Mouse (Mus musculus): ENCODE data around the gene Asic4. TPM values are rescaled to one million over a fixed set of nuclear protein-coding genes. Genes with fewer than 3 reads are reported as not detected.

The Asic4 gene
- polyA plus RNA-seq, 1 experiment: not detected

DNA sequence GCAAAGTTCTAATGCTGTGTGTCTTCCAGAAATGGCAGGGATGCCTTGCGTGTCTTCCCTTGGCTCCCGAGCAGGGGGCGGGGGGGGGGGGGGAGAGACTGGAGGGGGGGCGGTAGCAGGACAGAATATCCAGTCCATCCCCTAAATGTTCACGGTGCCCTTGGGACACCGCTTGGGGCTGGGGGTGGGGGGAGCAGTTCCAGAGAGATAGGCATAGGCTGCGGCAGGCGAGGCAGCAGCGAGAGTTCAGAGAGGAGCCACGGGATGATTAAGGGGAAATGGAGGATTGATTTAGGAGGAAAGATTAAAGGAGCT lies 7.4 kb downstream of the Asic4 start:
- Histone ChIP-seq H3K4me1 (ENCODE audit: control insufficient read depth) (peaks cover 40% of the 10 kb centered on the region), H3K36me3 (ENCODE audit: control insufficient read depth) (no peaks in the 10 kb centered on the region; the same call in 1 of the 2 replicates), H3K4me3 (replicated peaks) (no peak overlapping the region), H3K9me3 (ENCODE audit: control insufficient read depth, low read length) (peaks cover 3% of the 10 kb centered on the region; the same call in 1 of the 2 replicates), H3K27me3 (ENCODE audit: control insufficient read depth) (peaks cover 88% of the 10 kb centered on the region)
- TF ChIP-seq TAL1 (IDR thresholded peaks at IDR 0.05; ENCODE audit: low read length): no peak
- TF ChIP-seq GATA1 (IDR thresholded peaks at IDR 0.05; ENCODE audit: low read length): no peak

DNA sequence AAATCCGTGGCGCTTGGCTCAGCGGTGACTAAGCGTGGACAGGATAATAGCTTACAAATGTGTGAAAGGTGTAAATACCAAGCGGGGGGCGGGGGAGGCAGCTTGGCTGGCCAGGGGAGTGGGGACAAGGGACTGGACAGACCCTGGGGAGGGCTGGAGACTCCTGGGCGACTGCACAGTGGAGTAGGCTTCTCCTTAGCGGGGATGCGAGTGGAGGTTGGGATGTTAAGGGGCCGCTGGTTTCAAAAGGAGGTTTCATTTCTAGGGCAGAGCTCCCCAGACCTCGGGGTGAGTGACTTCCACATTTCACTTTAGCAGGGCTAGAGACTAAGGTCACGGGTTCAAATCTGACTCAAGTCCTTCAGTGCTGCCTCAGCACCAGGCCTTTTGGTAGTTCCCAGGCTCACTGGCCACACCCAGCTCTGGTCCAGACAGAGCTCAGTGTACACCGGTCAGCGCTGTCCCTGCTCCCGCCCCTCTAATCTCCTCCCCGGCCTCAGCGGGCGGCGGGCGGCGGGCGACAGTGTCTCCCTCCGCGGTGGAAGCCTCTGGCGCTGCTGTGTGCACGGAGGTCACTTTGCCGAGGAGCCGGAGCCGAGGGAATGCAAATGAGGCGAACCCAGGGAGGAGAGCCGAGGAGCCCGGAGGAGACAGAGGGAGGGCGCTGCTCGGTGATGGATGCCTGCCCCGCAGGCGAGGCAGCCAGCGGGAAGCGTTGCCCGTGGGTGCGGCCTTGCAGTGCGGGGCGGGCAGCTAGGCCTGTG lies 8.0 kb downstream of the Asic4 start:
- Histone ChIP-seq H3K4me1 (ENCODE audit: control insufficient read depth) (peaks cover 46% of the 10 kb centered on the region), H3K36me3 (ENCODE audit: control insufficient read depth) (no peaks in the 10 kb centered on the region; the same call in 1 of the 2 replicates), H3K27me3 (ENCODE audit: control insufficient read depth) (peaks cover 83% of the 10 kb centered on the region), H3K9me3 (ENCODE audit: control insufficient read depth, low read length) (peaks cover 3% of the 10 kb centered on the region; the same call in 1 of the 2 replicates), H3K4me3 (replicated peaks) (peak overlapping the region; percentile 23)
- TF ChIP-seq TAL1 (IDR thresholded peaks at IDR 0.05; ENCODE audit: low read length) (no peak), GATA1 (IDR thresholded peaks at IDR 0.05; ENCODE audit: low read length) (no peak)

DNA sequence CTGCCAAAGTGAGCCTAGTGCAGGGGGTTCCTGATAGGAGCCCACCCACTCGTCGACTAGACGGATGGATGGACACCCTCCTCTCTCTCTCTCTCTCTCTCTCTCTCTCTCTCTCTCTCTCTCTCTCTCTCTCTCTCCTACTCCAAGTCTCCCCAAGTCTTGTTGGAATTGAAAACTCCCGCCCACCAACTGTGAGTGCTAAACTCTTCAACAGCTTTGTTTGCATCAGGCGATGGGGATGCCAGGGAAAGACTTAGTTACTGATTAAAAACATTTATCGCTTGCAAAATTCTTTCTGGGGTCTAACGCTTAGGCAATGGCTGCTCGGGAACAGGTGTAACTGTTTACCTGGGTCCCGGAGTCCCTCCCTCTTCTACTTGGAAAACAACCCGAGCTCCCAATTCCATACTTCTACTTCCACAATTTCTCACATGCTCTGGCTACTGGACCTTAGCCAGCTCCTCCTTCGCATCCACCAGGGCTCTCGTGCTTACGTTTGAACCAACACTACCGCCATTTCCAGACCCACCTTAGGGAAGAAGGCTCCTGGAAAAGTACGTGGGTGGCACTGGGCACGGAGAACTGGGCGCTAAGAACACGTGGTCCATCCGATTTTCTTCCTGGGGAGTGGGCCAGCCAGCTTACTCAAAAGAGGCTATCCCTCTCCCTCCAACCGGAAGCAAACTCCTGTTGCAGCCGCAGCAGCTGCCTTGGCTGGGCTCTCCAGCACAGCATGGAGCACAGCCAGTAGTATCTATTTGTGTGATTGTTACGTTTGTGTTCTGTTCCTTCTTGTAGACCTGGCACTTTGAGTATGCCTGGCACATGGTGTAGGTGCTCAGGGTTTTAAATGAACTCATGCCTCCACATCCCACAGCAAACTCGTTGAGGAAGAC lies 8.8 kb downstream of the Asic4 start:
- Histone ChIP-seq H3K9me3 (ENCODE audit: control insufficient read depth, low read length) (peaks cover 3% of the 10 kb centered on the region; the same call in 1 of the 2 replicates), H3K36me3 (ENCODE audit: control insufficient read depth) (no peaks in the 10 kb centered on the region; the same call in 1 of the 2 replicates), H3K27me3 (ENCODE audit: control insufficient read depth) (peaks cover 74% of the 10 kb centered on the region), H3K4me3 (replicated peaks) (peak overlapping the region; percentile 23), H3K4me1 (ENCODE audit: control insufficient read depth) (peaks cover 54% of the 10 kb centered on the region)
- TF ChIP-seq GATA1 (IDR thresholded peaks at IDR 0.05; ENCODE audit: low read length) (no peak), TAL1 (IDR thresholded peaks at IDR 0.05; ENCODE audit: low read length) (no peak)

DNA sequence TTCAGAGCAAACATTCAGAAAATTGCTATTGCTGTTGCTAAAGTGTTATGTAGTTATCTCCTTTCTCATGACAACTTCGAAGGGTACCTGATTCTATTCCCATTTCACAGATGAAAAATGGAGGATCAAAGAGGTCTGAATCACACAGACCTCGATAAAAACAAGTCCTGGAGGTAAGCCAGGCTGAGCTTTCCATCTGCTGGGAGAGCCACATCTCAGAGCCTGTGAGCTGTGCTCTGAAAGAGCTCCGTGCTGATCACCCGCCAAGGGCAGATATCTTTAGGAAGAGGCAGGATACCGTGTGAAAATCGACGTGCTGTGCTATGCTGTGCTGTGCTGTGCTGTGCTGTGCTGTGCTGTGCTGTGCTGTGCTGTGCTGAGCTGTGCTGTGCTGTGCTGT lies 10.1 kb downstream of the Asic4 start:
- peaks cover 67% of the 10 kb centered on the region for H3K4me1 ChIP-seq (ENCODE audit: control insufficient read depth)
- no peak overlapping the region for H3K4me3 ChIP-seq (replicated peaks)
- peaks cover 65% of the 10 kb centered on the region for H3K27me3 ChIP-seq (ENCODE audit: control insufficient read depth)

DNA sequence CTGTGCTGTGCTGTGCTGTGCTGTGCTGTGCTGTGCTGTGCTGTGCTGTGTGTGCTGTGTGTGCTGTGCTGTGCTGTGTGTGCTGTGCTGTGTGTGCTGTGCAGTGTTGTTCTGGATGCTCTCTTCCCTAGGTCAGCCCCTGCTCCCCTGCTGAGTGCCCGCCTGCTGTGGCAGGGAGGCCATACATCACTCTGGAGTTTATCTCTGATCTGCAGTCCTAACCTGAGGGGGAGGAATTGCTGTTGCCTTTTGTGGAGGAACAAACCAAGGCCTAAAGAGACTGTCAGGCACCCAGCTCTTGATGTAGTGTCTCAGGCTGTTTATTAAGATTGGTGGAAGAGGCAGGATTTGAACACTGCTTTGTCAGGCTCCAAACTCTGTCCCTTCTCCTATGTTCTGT lies 12.4 kb downstream of the Asic4 start:
- H3K27me3 ChIP-seq (ENCODE audit: control insufficient read depth): peaks cover 56% of the 10 kb centered on the region
- peaks cover 3% of the 10 kb centered on the region; the same call in 1 of the 2 replicates for H3K9me3 ChIP-seq (ENCODE audit: control insufficient read depth, low read length)
- TF ChIP-seq TAL1 (IDR thresholded peaks at IDR 0.05; ENCODE audit: low read length) (no peak), GATA1 (IDR thresholded peaks at IDR 0.05; ENCODE audit: low read length) (no peak)
- no peak overlapping the region for H3K4me3 ChIP-seq (replicated peaks)
- no peaks in the 10 kb centered on the region; the same call in 1 of the 2 replicates for H3K36me3 ChIP-seq (ENCODE audit: control insufficient read depth)
- peaks cover 64% of the 10 kb centered on the region for H3K4me1 ChIP-seq (ENCODE audit: control insufficient read depth)

More for the DNA sequence above, 10.1 kb downstream of the Asic4 start:
- TF ChIP-seq TAL1 (IDR thresholded peaks at IDR 0.05; ENCODE audit: low read length): no peak
- TF ChIP-seq GATA1 (IDR thresholded peaks at IDR 0.05; ENCODE audit: low read length): no peak
- peaks cover 3% of the 10 kb centered on the region; the same call in 1 of the 2 replicates for H3K9me3 ChIP-seq (ENCODE audit: control insufficient read depth, low read length)
- no peaks in the 10 kb centered on the region; the same call in 1 of the 2 replicates for H3K36me3 ChIP-seq (ENCODE audit: control insufficient read depth)

DNA sequence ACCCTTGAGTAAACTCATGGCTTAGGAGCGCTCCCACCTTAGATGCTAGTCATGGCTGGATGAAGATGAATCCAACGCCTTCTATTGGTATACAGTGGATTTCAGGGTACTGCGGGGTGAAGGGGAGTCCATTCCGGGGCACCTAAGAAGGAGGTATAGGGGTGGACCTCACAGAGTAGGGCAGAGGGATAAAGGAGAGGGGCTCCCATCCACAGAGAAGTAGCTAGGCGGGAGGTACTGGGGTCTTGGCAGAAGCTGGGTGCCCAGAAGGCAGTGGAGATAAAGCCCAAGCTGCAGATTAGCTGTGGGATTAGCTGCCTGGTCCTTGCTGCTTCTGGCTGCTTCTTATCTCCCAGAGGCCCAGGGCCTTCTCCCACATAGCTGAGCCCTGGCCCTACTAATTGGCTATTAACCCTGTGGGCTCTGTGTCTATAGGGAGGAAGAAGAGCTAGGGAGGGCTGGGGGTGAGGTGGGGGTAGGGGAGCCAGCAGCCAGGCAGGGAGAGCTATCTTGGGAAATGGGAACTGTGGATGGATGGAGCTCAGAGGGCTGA lies 13.5 kb downstream of the Asic4 start:
- Histone ChIP-seq H3K4me1 (ENCODE audit: control insufficient read depth) (peaks cover 53% of the 10 kb centered on the region), H3K36me3 (ENCODE audit: control insufficient read depth) (no peaks in the 10 kb centered on the region; the same call in 1 of the 2 replicates), H3K4me3 (replicated peaks) (peak overlapping the region; percentile 8), H3K27me3 (ENCODE audit: control insufficient read depth) (peaks cover 50% of the 10 kb centered on the region), H3K9me3 (ENCODE audit: control insufficient read depth, low read length) (peaks cover 3% of the 10 kb centered on the region; the same call in 1 of the 2 replicates)
- TF ChIP-seq TAL1 (IDR thresholded peaks at IDR 0.05; ENCODE audit: low read length): peak; percentile 24; the same call in 1 of the 3 replicates
- TF ChIP-seq GATA1 (IDR thresholded peaks at IDR 0.05; ENCODE audit: low read length): peak; percentile 69

DNA sequence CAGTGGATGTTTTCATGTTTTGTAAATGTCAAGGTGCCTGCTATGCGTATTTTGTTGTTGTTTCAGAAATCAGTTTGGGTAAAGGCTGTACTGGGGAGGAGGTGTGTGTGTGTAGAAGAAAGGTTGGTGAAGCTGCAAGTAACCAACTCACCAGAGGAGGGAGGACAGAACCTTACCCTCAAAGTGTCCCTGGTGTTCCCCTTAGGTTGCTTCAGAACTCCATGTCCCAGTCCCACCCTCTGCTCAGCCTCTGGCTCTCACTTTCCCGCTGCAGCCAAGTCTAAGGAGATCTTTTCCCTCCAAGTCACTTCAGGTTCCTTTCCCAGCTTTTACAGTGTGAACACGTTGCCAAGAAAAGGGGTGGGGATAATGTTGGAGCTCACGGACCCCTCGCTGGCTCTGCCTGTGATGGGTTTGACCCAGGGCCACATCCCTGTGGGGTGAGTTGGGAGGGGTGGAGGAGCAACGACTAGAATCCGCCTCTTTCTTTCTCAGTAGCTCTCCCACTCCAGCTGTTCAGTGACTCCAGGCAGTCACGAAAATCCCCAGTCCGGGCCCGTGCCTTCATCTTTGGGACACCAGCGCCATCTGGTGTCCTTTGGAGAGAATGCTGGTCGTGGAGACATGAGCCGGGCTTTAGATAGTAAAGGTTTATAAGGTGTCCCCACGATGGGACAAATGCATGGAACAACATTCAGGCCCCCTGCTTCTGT lies 17.1 kb downstream of the Asic4 start:
- no peaks in the 10 kb centered on the region for H3K9me3 ChIP-seq (ENCODE audit: control insufficient read depth, low read length)
- peaks cover 37% of the 10 kb centered on the region for H3K4me1 ChIP-seq (ENCODE audit: control insufficient read depth)
- no peaks in the 10 kb centered on the region for H3K36me3 ChIP-seq (ENCODE audit: control insufficient read depth)
- no peak overlapping the region for H3K4me3 ChIP-seq (replicated peaks)
- H3K27me3 ChIP-seq (ENCODE audit: control insufficient read depth): peaks cover 36% of the 10 kb centered on the region
- TF ChIP-seq TAL1 (IDR thresholded peaks at IDR 0.05; ENCODE audit: low read length) (no peak), GATA1 (IDR thresholded peaks at IDR 0.05; ENCODE audit: low read length) (no peak)

DNA sequence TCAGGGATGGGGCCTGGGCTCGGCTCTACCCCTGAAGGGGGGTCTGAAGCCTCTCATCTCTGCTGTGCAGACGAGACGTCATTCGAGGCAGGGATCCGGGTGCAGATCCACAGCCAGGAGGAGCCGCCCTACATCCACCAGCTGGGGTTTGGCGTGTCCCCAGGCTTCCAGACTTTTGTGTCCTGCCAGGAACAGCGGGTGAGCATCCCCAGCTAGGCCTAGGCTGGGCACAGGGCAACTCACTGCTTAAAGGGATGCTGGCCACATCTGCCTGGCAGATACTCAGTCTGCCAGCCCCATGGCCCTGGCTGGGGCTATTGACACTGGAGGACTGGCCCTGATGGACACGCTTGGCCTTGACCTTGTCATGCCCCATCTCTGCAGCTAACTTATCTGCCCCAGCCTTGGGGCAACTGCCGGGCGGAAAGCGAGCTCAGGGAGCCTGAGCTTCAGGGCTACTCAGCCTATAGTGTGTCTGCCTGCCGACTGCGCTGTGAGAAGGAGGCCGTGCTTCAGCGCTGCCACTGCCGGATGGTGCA lies 19.1 kb downstream of the Asic4 start:
- Histone ChIP-seq H3K27me3 (ENCODE audit: control insufficient read depth) (peaks cover 36% of the 10 kb centered on the region), H3K4me3 (replicated peaks) (no peak overlapping the region), H3K36me3 (ENCODE audit: control insufficient read depth) (peaks cover 3% of the 10 kb centered on the region; the same call in 1 of the 2 replicates), H3K9me3 (ENCODE audit: control insufficient read depth, low read length) (no peaks in the 10 kb centered on the region), H3K4me1 (ENCODE audit: control insufficient read depth) (peaks cover 17% of the 10 kb centered on the region)
- TF ChIP-seq GATA1 (IDR thresholded peaks at IDR 0.05; ENCODE audit: low read length): no peak
- TF ChIP-seq TAL1 (IDR thresholded peaks at IDR 0.05; ENCODE audit: low read length): no peak

Measured in erythroblast, embryonic 14.5 days (primary cell).